ENCODE assay signal across 11 mouse cellular contexts in genomic region chr10:58405949-58406305, GRCm38 (mm10). TPM values are rescaled to one million over a fixed set of nuclear protein-coding genes. Genes with fewer than 3 reads are reported as not detected.
DNase-seq lines count a peak whose midpoint lies in the region; ATAC-seq and TF ChIP-seq lines count a peak whose summit lies in the region.
"Had no signal": no experiment of that assay in that cellular context is flagged by ENCODE, and none has a peak within 500 bp of the region (broad histone marks: within the 10 kb centered on the region; RNA-seq: fewer than 3 reads in every experiment).

No protein-coding gene starts in this region.

- peak overlapping the region; percentile 56; the same call in 1 of the 2 replicates for H3K27ac ChIP-seq in heart, embryonic 10.5 days
- peak overlapping the region; percentile 57; the same call in 1 of the 2 replicates for H3K27ac ChIP-seq in olfactory bulb, adult 2 months (ENCODE audit: insufficient read depth, low read depth, low read length)
- no peak overlapping the region for H3K27ac ChIP-seq in midbrain, embryonic 11.5 days (ENCODE audit: low read depth, low read length)
- H3K27ac ChIP-seq: forebrain, embryonic 12.5 days; midbrain, embryonic 12.5 days had no signal

- peak; percentile 92 for ATAC-seq in granulocyte monocyte progenitor cell, adult 5-6 weeks (replicated peaks; ENCODE audit: poor library complexity, severe bottlenecking)
- no peak for ATAC-seq in midbrain, embryonic 11.5 days (ENCODE audit: low FRiP score)

- peaks cover 69% of the 10 kb centered on the region for H3K36me3 ChIP-seq in heart, embryonic 10.5 days
- H3K36me3 ChIP-seq in midbrain, embryonic 11.5 days (ENCODE audit: control insufficient read depth, insufficient read depth, low read length) = peaks cover 6% of the 10 kb centered on the region

- no peak for DNase-seq in heart, embryonic 10.5 days (ENCODE audit: low spot score)
- no peak for DNase-seq in heart, postnatal 14 days
- peak; percentile 47 for DNase-seq in kidney, postnatal 14 days
- no peak for DNase-seq in midbrain, embryonic 11.5 days (ENCODE audit: low spot score, missing footprints)
- no peak for DNase-seq in layer of hippocampus, adult 9-10 months (ENCODE audit: low spot score)
- DNase-seq in frontal cortex, postnatal 14 days (ENCODE audit: low spot score in 2 of 2) = no peak

- no peak overlapping the region for H3K4me2 ChIP-seq in midbrain, embryonic 11.5 days
- H3K4me2 ChIP-seq: forebrain, embryonic 12.5 days; midbrain, embryonic 12.5 days had no signal

- peaks cover 39% of the 10 kb centered on the region for H3K4me1 ChIP-seq in heart, embryonic 10.5 days
- H3K4me1 ChIP-seq in olfactory bulb, adult 2 months (ENCODE audit: control insufficient read depth, insufficient read depth, low read length) = no peaks in the 10 kb centered on the region; the same call in 1 of the 2 replicates
- H3K4me1 ChIP-seq in midbrain, embryonic 11.5 days (ENCODE audit: control insufficient read depth, insufficient read depth, low read length) = no peaks in the 10 kb centered on the region
- H3K4me1 ChIP-seq: forebrain, embryonic 12.5 days; midbrain, embryonic 12.5 days had no signal

- TF ChIP-seq CTCF in olfactory bulb, adult 2 months (IDR thresholded peaks at IDR 0.05; ENCODE audit: insufficient read depth, low read depth, low read length) = no peak

- TF ChIP-seq POLR2A in olfactory bulb, adult 2 months (IDR thresholded peaks at IDR 0.05; ENCODE audit: insufficient read depth, low read depth, low read length) = no peak

- no peak overlapping the region for H3K4me3 ChIP-seq in heart, embryonic 10.5 days
- H3K4me3 ChIP-seq in olfactory bulb, adult 2 months (ENCODE audit: insufficient read depth, low read depth, low read length) = no peak overlapping the region
- no peak overlapping the region for H3K4me3 ChIP-seq in midbrain, embryonic 11.5 days (ENCODE audit: low read depth, low read length)
- H3K4me3 ChIP-seq: forebrain, embryonic 12.5 days; midbrain, embryonic 12.5 days had no signal

- H3K27me3 ChIP-seq in heart, embryonic 10.5 days (ENCODE audit: insufficient read depth, poor library complexity, severe bottlenecking) = no peaks in the 10 kb centered on the region
- no peaks in the 10 kb centered on the region for H3K27me3 ChIP-seq in midbrain, embryonic 11.5 days (ENCODE audit: control insufficient read depth, insufficient read depth, low read length)
- H3K27me3 ChIP-seq: forebrain, embryonic 12.5 days; midbrain, embryonic 12.5 days had no signal

- no peak overlapping the region for H3K9ac ChIP-seq in midbrain, embryonic 11.5 days (ENCODE audit: low read length)
- H3K9ac ChIP-seq: forebrain, embryonic 12.5 days; midbrain, embryonic 12.5 days had no signal

- 76% methylated on average over 2 of the region's 2 CpGs for WGBS in heart, embryonic 10.5 days
- 80% methylated on average over 2 of the region's 2 CpGs for WGBS in olfactory bulb, adult 2 months
- 89% methylated on average over 2 of the region's 2 CpGs for WGBS in midbrain, embryonic 11.5 days

- no peaks in the 10 kb centered on the region for H3K9me3 ChIP-seq in heart, embryonic 10.5 days
- no peaks in the 10 kb centered on the region for H3K9me3 ChIP-seq in midbrain, embryonic 11.5 days (ENCODE audit: control insufficient read depth, low read length)
- H3K9me3 ChIP-seq: forebrain, embryonic 12.5 days; G1E; midbrain, embryonic 12.5 days had no signal

- intact Hi-C loops in heart, postnatal 14 days (cut with DNase I) = no loop called here

RNA-seq across cellular contexts. Expression of gene Ranbp2, which starts 40.8 kb away (rescaled TPM):
- 20.2 and 24.2 TPM in 2 replicates for polyA plus RNA-seq in heart, embryonic 10.5 days (2016; fragmentation: Nextera tagmentation; extraction: Ambion mirVana)
- total RNA-seq in heart, postnatal 14 days (2021) = 10 to 100 TPM; 52.6 to 54.4 TPM
- total RNA-seq in granulocyte monocyte progenitor cell, adult 5-6 weeks (2014; fragmentation: Nextera tagmentation) = 96.7 and 115 TPM in 2 replicates
- total RNA-seq in granulocyte monocyte progenitor cell, adult 5-6 weeks (2017) = 206 and 245 TPM in 2 replicates
- polyA plus RNA-seq in olfactory bulb, adult 2 months (2012; ENCODE audit: insufficient read depth, insufficient read length, low replicate concordance, missing spikeins) = 82.6 TPM in 1 of 2 replicates, not detected in the other
- 29.1 and 33.8 TPM in 2 replicates for polyA plus RNA-seq in midbrain, embryonic 11.5 days (2014; fragmentation: Nextera tagmentation; extraction: Ambion mirVana)
